Mouse (Mus musculus) heart, embryonic 10.5 days (tissue): ENCODE measurements at regions not wholly inside any gene's neighbourhood (a gene's known extent, or its start where the extent isn't known, plus 50 kb on each side); places are given as distances from the start of the nearest gene placed in this dataset.

Experiments used
- DNase-seq: peaks from one replicate; pipeline ENCODE4 v3.0.0-alpha.2; 2017; ENCODE audit warnings: low spot score
- H3K27ac ChIP-seq: fragments of 300-500 bp; sonication (generic); 2 replicates; pipeline ENCODE4 v1.5.1; 2016; ENCODE audit warnings: mild to moderate bottlenecking
- H3K27me3 ChIP-seq: fragments of 300-500 bp; sonication (generic); 2 replicates; pipeline ENCODE4 v1.6.1; 2016; ENCODE audit warnings: mild to moderate bottlenecking; ENCODE audit not compliant: poor library complexity, insufficient read depth, severe bottlenecking
- H3K36me3 ChIP-seq: fragments of 300-500 bp; sonication (generic); 2 replicates; pipeline ENCODE4 v1.6.1; 2016; ENCODE audit warnings: mild to moderate bottlenecking, moderate library complexity
- H3K4me1 ChIP-seq: fragments of 300-500 bp; sonication (generic); 2 replicates; pipeline ENCODE4 v1.6.1; 2016; ENCODE audit warnings: mild to moderate bottlenecking
- H3K4me3 ChIP-seq: fragments of 300-500 bp; sonication (generic); 2 replicates; pipeline ENCODE4 v1.5.1; 2016; ENCODE audit warnings: mild to moderate bottlenecking, moderate library complexity
- H3K9me3 ChIP-seq: fragments of 300-500 bp; sonication (generic); 2 replicates; pipeline ENCODE4 v1.6.1; 2016; ENCODE audit warnings: mild to moderate bottlenecking, moderate library complexity
- WGBS: fragments of 180-500 bp; shearing (Covaris S2); methylation state at CpG from one replicate; pipeline ENCODE4 v1.1.7; 2016; 5-methylcytosine and 5-hydroxymethylcytosine counted together

GRCm38 (mm10) chr2:117840406-117840805 is 271.3 kb upstream of the Thbs1 start:
- no peak overlapping the region for H3K27ac ChIP-seq
- no peaks in the 10 kb centered on the region for H3K27me3 ChIP-seq
- no peak for DNase-seq
- no peaks in the 10 kb centered on the region for H3K36me3 ChIP-seq
- 63% methylated on average over 1 of the region's 1 CpGs for WGBS
- no peak overlapping the region for H3K4me3 ChIP-seq
- no peaks in the 10 kb centered on the region for H3K9me3 ChIP-seq
- no peaks in the 10 kb centered on the region for H3K4me1 ChIP-seq

GRCm38 (mm10) chr2:117842309-117842986 is 269.2 kb upstream of the Thbs1 start:
- no peaks in the 10 kb centered on the region for H3K4me1 ChIP-seq
- no peak overlapping the region for H3K27ac ChIP-seq
- H3K4me3 ChIP-seq = no peak overlapping the region
- 81% methylated on average over 1 of the region's 1 CpGs for WGBS
- H3K36me3 ChIP-seq = no peaks in the 10 kb centered on the region
- DNase-seq = no peak
- H3K27me3 ChIP-seq = no peaks in the 10 kb centered on the region
- H3K9me3 ChIP-seq = no peaks in the 10 kb centered on the region

- Histone ChIP-seq H3K36me3 (no peaks in the 10 kb centered on the region), H3K4me1 (no peaks in the 10 kb centered on the region), H3K27me3 (no peaks in the 10 kb centered on the region), H3K27ac (no peak overlapping the region), H3K9me3 (no peaks in the 10 kb centered on the region), H3K4me3 (no peak overlapping the region)
- WGBS = 50% methylated on average over 1 of the region's 1 CpGs
- no peak for DNase-seq
These were observed 259.2 kb upstream of the Thbs1 start for GRCm38 (mm10) chr2:117852442-117852841.

GRCm38 (mm10) chr2:117862301-117862700 is 249.4 kb upstream of the Thbs1 start:
- 62% methylated on average over 3 of the region's 3 CpGs for WGBS
- DNase-seq = no peak
- Histone ChIP-seq H3K27ac (no peak overlapping the region), H3K4me1 (peaks cover 9% of the 10 kb centered on the region; the same call in 1 of the 2 replicates), H3K36me3 (no peaks in the 10 kb centered on the region), H3K9me3 (no peaks in the 10 kb centered on the region), H3K4me3 (no peak overlapping the region), H3K27me3 (no peaks in the 10 kb centered on the region)

- Histone ChIP-seq H3K27ac (no peak overlapping the region), H3K4me1 (peaks cover 9% of the 10 kb centered on the region; the same call in 1 of the 2 replicates), H3K27me3 (no peaks in the 10 kb centered on the region), H3K4me3 (no peak overlapping the region), H3K36me3 (no peaks in the 10 kb centered on the region), H3K9me3 (no peaks in the 10 kb centered on the region)
- 85% methylated on average over 1 of the region's 1 CpGs for WGBS
- DNase-seq = no peak
These were observed 246.6 kb upstream of the Thbs1 start for GRCm38 (mm10) chr2:117865119-117865518.

- Histone ChIP-seq H3K4me3 (no peak overlapping the region), H3K4me1 (peaks cover 15% of the 10 kb centered on the region; the same call in 1 of the 2 replicates), H3K27ac (no peak overlapping the region), H3K9me3 (no peaks in the 10 kb centered on the region), H3K27me3 (no peaks in the 10 kb centered on the region), H3K36me3 (no peaks in the 10 kb centered on the region)
- 74% methylated on average over 4 of the region's 4 CpGs for WGBS
- no peak for DNase-seq
These were observed 244.7 kb upstream of the Thbs1 start for GRCm38 (mm10) chr2:117866946-117867345.

- H3K36me3 ChIP-seq = no peaks in the 10 kb centered on the region
- DNase-seq = no peak
- H3K27ac ChIP-seq = no peak overlapping the region
- no peaks in the 10 kb centered on the region for H3K9me3 ChIP-seq
- peaks cover 13% of the 10 kb centered on the region; the same call in 1 of the 2 replicates for H3K4me1 ChIP-seq
- H3K4me3 ChIP-seq = no peak overlapping the region
- 77% methylated on average over 3 of the region's 3 CpGs for WGBS
- no peaks in the 10 kb centered on the region for H3K27me3 ChIP-seq
These were observed 244.3 kb upstream of the Thbs1 start for GRCm38 (mm10) chr2:117867409-117867808.

GRCm38 (mm10) chr2:117868857-117869256 is 242.8 kb upstream of the Thbs1 start:
- Histone ChIP-seq H3K27ac (no peak overlapping the region), H3K36me3 (no peaks in the 10 kb centered on the region), H3K27me3 (no peaks in the 10 kb centered on the region), H3K4me1 (peaks cover 6% of the 10 kb centered on the region; the same call in 1 of the 2 replicates), H3K4me3 (no peak overlapping the region), H3K9me3 (no peaks in the 10 kb centered on the region)
- DNase-seq = no peak
- 68% methylated on average over 1 of the region's 1 CpGs for WGBS

- no peaks in the 10 kb centered on the region for H3K27me3 ChIP-seq
- DNase-seq = no peak
- no peaks in the 10 kb centered on the region for H3K9me3 ChIP-seq
- H3K4me1 ChIP-seq = peaks cover 6% of the 10 kb centered on the region; the same call in 1 of the 2 replicates
- no peak overlapping the region for H3K4me3 ChIP-seq
- 61% methylated on average over 9 of the region's 9 CpGs for WGBS
- H3K27ac ChIP-seq = peak overlapping the region; percentile 22; the same call in 1 of the 2 replicates
- H3K36me3 ChIP-seq = no peaks in the 10 kb centered on the region
These were observed 240.0 kb upstream of the Thbs1 start for GRCm38 (mm10) chr2:117871507-117872282.

- 57% methylated on average over 6 of the region's 6 CpGs for WGBS
- DNase-seq = no peak
- Histone ChIP-seq H3K4me1 (no peaks in the 10 kb centered on the region), H3K27me3 (no peaks in the 10 kb centered on the region), H3K9me3 (no peaks in the 10 kb centered on the region), H3K4me3 (no peak overlapping the region), H3K36me3 (no peaks in the 10 kb centered on the region), H3K27ac (no peak overlapping the region)
These were observed 233.9 kb upstream of the Thbs1 start for GRCm38 (mm10) chr2:117877816-117878215.

- H3K9me3 ChIP-seq = no peaks in the 10 kb centered on the region
These were observed 229.5 kb upstream of the Thbs1 start for GRCm38 (mm10) chr2:117882136-117882535.

GRCm38 (mm10) chr2:117882890-117883289 is 228.8 kb upstream of the Thbs1 start:
- 80% methylated on average over 2 of the region's 2 CpGs for WGBS
- no peak for DNase-seq
- H3K36me3 ChIP-seq = no peaks in the 10 kb centered on the region

More at GRCm38 (mm10) chr2:117882136-117882535, 229.5 kb upstream of the Thbs1 start:
- Histone ChIP-seq H3K36me3 (no peaks in the 10 kb centered on the region), H3K4me3 (no peak overlapping the region), H3K27me3 (no peaks in the 10 kb centered on the region), H3K4me1 (no peaks in the 10 kb centered on the region), H3K27ac (no peak overlapping the region)
- DNase-seq = no peak
- 79% methylated on average over 4 of the region's 4 CpGs for WGBS

GRCm38 (mm10) chr2:117886516-117886915 is 225.2 kb upstream of the Thbs1 start:
- DNase-seq = no peak
- WGBS = 78% methylated on average over 3 of the region's 3 CpGs
- no peak overlapping the region for H3K27ac ChIP-seq
- no peaks in the 10 kb centered on the region for H3K36me3 ChIP-seq
- no peak overlapping the region for H3K4me3 ChIP-seq
- H3K4me1 ChIP-seq = no peaks in the 10 kb centered on the region
- no peaks in the 10 kb centered on the region for H3K9me3 ChIP-seq
- H3K27me3 ChIP-seq = no peaks in the 10 kb centered on the region

More at GRCm38 (mm10) chr2:117882890-117883289, 228.8 kb upstream of the Thbs1 start:
- H3K4me1 ChIP-seq = no peaks in the 10 kb centered on the region
- H3K9me3 ChIP-seq = no peaks in the 10 kb centered on the region
- no peak overlapping the region for H3K27ac ChIP-seq
- H3K27me3 ChIP-seq = no peaks in the 10 kb centered on the region
- no peak overlapping the region for H3K4me3 ChIP-seq
